Mouse (Mus musculus) intestine, embryonic 16.5 days (tissue): ENCODE results near the gene Rsad2. TPM values are rescaled to one million over a fixed set of nuclear protein-coding genes. Genes with fewer than 3 reads are reported as not detected.
A peak's percentile ranks its signal among the peaks of the same experiment; 100 is the strongest.

Experiments used
- ATAC-seq: fragments of 200-750 bp; cut with Nextera tagmentation; 2 replicates; pipeline ENCODE4 v1.8.0; 2017; ENCODE audit warnings: moderate TSS enrichment, moderate library complexity
- H3K27ac ChIP-seq: fragments of 300-500 bp; sonication (generic); 2 replicates; pipeline ENCODE4 v1.5.1; 2014; ENCODE audit warnings: mild to moderate bottlenecking, low read length
- H3K27me3 ChIP-seq: fragments of 300-500 bp; sonication (generic); replicated peaks from 2 replicates; pipeline ENCODE4 v1.6.1; 2014; ENCODE audit warnings: low read length, control low read depth, mixed read lengths; ENCODE audit not compliant: control insufficient read depth, insufficient read depth
- H3K36me3 ChIP-seq: fragments of 300-500 bp; sonication (generic); 2 replicates; pipeline ENCODE4 v1.6.1; 2014; ENCODE audit warnings: low read length, control low read depth; ENCODE audit not compliant: control insufficient read depth, insufficient read depth
- H3K4me1 ChIP-seq: fragments of 300-500 bp; sonication (generic); 2 replicates; pipeline ENCODE4 v1.6.1; 2014; ENCODE audit warnings: low read length, control low read depth, mixed read lengths; ENCODE audit not compliant: control insufficient read depth, insufficient read depth
- H3K4me2 ChIP-seq: fragments of 300-500 bp; sonication (generic); 2 replicates; pipeline ENCODE4 v1.6.1; 2014; ENCODE audit warnings: low read depth, low read length, control low read depth
- H3K4me3 ChIP-seq: fragments of 300-500 bp; sonication (generic); 2 replicates; pipeline ENCODE4 v1.5.1; 2014; ENCODE audit warnings: mild to moderate bottlenecking, low read length
- H3K9ac ChIP-seq: fragments of 300-500 bp; sonication (generic); 2 replicates; pipeline ENCODE4 v1.6.1; 2014; ENCODE audit warnings: low read depth, low read length
- H3K9me3 ChIP-seq: fragments of 300-500 bp; sonication (generic); 2 replicates; pipeline ENCODE4 v1.6.1; 2016; ENCODE audit warnings: low read length, control low read depth; ENCODE audit not compliant: control insufficient read depth
- WGBS: fragments of 180-500 bp; shearing (Covaris S2); extraction: QIAGEN DNeasy Blood & Tissue Kit; methylation state at CpG from one replicate; pipeline ENCODE4 v1.1.7; 2014; 5-methylcytosine and 5-hydroxymethylcytosine counted together
- polyA plus RNA-seq: library from polyadenylated mRNA; unstranded; fragments of >200 nt; fragmentation: Nextera tagmentation; extraction: Ambion mirVana; gene quantifications from 2 replicates; pipeline ENCODE4 v1.2.1, GENCODE M21; 2015

The Rsad2 gene
- polyA plus RNA-seq, 1 experiment from 2014 or later = 1.2 TPM

DNA sequence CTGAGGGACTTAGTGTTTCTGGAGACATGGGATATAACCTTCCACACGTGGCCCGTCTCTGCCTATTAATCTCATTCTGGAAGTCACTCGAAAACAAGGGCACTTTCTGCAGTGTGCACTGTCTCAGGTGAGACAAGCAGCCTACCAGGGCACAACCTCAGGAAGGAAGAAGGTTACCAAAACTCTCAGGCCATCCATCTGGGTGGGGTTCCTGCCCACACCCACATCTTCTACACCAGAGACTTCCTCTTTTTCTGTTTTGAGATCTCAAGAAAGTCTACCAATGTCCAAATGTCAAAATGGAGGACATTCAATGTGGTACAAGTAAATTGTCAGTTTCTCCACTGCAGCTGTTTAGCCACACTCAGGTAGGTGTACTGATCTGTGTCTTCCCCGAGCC lies 37.9 kb downstream of the Rsad2 start:
- no peaks in the 10 kb centered on the region for H3K36me3 ChIP-seq
- H3K27me3 ChIP-seq = no peaks in the 10 kb centered on the region
- no peak overlapping the region for H3K9ac ChIP-seq
- H3K4me2 ChIP-seq = no peak overlapping the region
- 85% methylated on average over 4 of the region's 4 CpGs for WGBS
- no peaks in the 10 kb centered on the region for H3K9me3 ChIP-seq
- peaks cover 2% of the 10 kb centered on the region; the same call in 1 of the 2 replicates for H3K4me1 ChIP-seq
- no peak for ATAC-seq
- H3K27ac ChIP-seq = no peak overlapping the region
- H3K4me3 ChIP-seq = no peak overlapping the region

DNA sequence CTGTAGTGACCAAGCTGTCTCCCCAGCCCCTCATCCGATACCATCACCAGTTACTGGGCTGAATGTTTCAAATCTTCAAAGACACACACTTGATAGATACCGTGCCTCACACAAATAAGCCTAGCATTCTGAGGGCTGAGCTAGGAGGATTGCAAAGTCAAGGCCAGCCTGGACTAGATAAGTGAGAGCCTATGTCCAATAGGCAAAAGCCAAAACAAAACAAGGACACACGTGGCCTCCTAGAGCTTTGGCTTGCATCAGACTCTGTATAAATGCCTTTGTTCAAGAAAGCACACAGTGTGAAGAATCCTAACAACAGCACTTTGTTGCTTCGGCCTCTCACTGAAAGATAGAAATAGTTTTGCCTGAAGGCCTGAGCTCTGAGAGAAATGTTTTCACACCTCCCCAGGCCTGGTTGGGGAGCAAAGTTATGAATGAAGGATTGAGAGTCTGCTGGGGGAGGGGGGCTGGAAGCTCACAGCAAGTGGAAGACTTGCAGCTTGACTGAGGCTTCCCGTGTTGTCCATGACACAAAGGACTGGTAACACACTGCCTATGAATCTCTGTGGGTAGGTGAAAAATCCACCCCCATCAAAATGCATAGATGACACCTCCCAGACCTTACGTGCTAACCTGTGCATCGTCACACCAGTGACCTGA lies 39.5 kb downstream of the Rsad2 start:
- 69% methylated on average over 7 of the region's 7 CpGs for WGBS
- H3K27me3 ChIP-seq = no peaks in the 10 kb centered on the region
- no peak overlapping the region for H3K9ac ChIP-seq
- H3K36me3 ChIP-seq = no peaks in the 10 kb centered on the region
- peaks cover 6% of the 10 kb centered on the region; the same call in 1 of the 2 replicates for H3K4me1 ChIP-seq
- no peak overlapping the region for H3K4me3 ChIP-seq
- no peaks in the 10 kb centered on the region for H3K9me3 ChIP-seq
- no peak overlapping the region for H3K27ac ChIP-seq
- ATAC-seq = no peak
- no peak overlapping the region for H3K4me2 ChIP-seq

DNA sequence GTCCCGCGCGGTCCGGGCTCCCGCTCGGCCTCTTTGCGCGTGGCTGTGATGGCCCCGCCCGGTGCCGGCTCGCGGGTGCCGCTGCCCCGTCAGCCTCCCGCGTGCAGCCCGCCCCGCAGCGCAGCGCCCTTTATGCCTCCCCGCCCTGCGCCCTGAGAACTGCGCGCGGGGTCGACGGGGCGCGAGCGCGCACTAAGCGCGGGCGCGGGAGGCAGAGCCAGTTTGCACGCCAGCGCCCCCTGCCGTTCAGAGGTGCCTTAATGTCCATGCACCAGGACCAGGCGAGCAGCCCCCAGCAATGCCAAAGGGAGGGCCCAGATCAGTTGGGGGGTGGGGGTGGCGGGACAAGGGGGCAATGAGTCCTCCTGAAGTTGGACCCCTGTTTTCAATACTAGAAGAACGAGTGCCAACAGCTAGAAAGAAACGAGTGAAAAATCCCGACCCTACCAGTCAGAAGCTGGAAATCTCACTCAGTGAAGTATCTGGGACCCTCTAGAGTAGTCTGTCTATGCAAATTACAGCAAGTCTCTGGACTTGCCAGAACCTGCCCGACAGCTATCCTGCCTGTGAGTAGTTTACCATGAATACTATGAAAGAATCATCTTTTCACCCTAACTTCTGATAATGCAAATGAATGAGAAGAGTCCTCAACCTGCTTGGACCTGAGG lies 41.0 kb downstream of the Rsad2 start, which contains the start of gene Rnf144a:
TSS of gene Rnf144a (minus strand) at position 151 of the 668 bp plus-strand sequence.
- H3K4me3 ChIP-seq = peak within 1 kb of the TSS; percentile 84
- 1% methylated on average over 45 of the region's 45 CpGs for WGBS
- ATAC-seq = peak; percentile 91
- H3K9me3 ChIP-seq = no peaks in the 10 kb centered on the region
- H3K4me2 ChIP-seq = peak within 1 kb of the TSS; percentile 91
- H3K27ac ChIP-seq = peak within 1 kb of the TSS; percentile 48; the same call in 1 of the 2 replicates
- peak within 1 kb of the TSS; percentile 91 for H3K9ac ChIP-seq
- H3K36me3 ChIP-seq = no peaks in the 10 kb centered on the region
- peaks cover 6% of the 10 kb centered on the region for H3K4me1 ChIP-seq
- H3K27me3 ChIP-seq = no peaks in the 10 kb centered on the region

DNA sequence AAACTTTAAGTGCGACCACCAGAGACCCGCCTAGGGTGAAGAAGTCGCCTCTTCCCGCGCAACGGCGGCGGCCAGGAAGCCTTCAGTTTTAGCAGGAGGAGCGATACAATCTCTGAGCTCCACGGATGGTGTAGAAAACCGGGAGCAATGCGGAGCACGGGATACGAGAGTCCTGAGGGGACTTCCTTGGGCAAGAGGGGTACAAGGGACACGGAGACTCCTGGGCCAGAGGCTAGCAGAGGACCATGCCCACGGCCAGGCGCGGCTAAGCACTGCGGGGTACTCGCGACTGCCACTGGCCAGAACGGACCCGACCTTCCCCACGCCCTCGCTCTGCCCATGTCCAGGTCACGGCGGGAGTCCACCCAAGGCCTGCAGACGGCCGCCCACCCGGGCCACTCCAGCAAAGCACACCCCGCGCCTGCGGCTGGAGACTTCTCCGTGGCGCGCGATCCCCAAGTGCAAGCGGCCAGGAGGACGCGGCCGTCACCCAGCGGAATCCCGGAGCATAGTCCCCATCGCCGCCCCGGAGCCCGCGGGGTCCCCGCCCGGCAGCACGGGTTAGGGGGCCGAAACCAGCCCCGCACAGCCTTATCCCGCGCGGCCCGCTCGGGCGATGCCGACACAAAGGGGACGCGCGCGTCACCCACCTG lies 41.7 kb downstream of the Rsad2 start:
- ATAC-seq = peak; percentile 75
- Histone ChIP-seq H3K27me3 (no peaks in the 10 kb centered on the region), H3K27ac (peak overlapping the region; percentile 48; the same call in 1 of the 2 replicates), H3K4me3 (peak overlapping the region; percentile 84), H3K9me3 (no peaks in the 10 kb centered on the region), H3K9ac (peak overlapping the region; percentile 91), H3K4me1 (peaks cover 6% of the 10 kb centered on the region), H3K36me3 (no peaks in the 10 kb centered on the region), H3K4me2 (peak overlapping the region; percentile 91)
- under 1% methylated on average over 64 of the region's 64 CpGs for WGBS

DNA sequence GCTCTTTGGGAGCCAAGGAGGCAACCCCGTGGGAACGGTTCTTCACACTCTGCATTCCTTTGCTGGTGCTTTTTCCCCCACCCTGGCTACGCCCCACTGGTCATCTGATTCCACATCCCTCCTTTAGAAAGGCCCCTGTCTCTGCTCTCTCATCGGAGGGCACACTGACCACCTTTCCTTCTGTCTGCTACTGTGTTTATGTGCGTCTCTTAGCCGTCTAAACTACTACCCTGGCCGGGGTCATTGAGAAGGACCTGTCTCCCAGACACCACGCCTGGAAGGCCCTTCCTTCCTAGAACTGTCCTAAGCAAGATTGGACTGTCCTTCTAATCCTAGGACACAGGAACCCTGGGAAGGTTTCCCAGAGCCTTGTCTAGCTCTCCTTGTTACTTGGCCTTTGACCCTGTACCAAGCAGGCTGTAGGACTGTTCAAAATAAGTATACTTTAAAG lies 42.3 kb downstream of the Rsad2 start:
- Histone ChIP-seq H3K9ac (peak overlapping the region; percentile 91), H3K4me1 (peaks cover 6% of the 10 kb centered on the region), H3K9me3 (no peaks in the 10 kb centered on the region), H3K4me3 (peak overlapping the region; percentile 84), H3K36me3 (no peaks in the 10 kb centered on the region), H3K4me2 (peak overlapping the region; percentile 91), H3K27me3 (no peaks in the 10 kb centered on the region), H3K27ac (no peak overlapping the region)
- WGBS = 15% methylated on average over 8 of the region's 8 CpGs
- ATAC-seq = peak; percentile 52

DNA sequence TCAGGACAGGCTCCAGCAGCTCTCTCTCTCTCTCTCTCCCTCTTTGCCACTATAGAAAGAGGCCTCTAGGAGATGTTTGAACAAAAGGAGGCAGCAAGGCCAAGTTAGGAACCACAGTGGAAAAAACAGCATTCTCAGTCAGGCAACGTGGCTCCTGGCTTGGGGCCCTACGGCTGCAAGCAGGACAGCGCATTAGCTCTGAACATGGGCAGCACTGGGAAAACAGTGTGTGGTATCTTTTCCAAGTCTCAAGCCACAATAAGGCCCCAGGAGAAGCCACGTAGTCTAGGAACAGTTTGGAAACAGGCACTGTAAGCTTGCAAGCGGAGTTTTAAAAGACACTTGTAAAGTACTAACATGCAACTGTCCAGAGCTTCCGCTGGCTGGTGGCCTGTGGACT lies 43.5 kb downstream of the Rsad2 start:
- peak overlapping the region; percentile 84 for H3K4me3 ChIP-seq
- peaks cover 6% of the 10 kb centered on the region for H3K4me1 ChIP-seq
- WGBS = 73% methylated on average over 6 of the region's 6 CpGs
- peak overlapping the region; percentile 24; the same call in 1 of the 2 replicates for H3K27ac ChIP-seq
- peak overlapping the region; percentile 35 for H3K4me2 ChIP-seq
- H3K9me3 ChIP-seq = no peaks in the 10 kb centered on the region
- ATAC-seq = no peak
- H3K36me3 ChIP-seq = no peaks in the 10 kb centered on the region
- H3K27me3 ChIP-seq = no peaks in the 10 kb centered on the region
- H3K9ac ChIP-seq = peak overlapping the region; percentile 24; the same call in 1 of the 2 replicates

DNA sequence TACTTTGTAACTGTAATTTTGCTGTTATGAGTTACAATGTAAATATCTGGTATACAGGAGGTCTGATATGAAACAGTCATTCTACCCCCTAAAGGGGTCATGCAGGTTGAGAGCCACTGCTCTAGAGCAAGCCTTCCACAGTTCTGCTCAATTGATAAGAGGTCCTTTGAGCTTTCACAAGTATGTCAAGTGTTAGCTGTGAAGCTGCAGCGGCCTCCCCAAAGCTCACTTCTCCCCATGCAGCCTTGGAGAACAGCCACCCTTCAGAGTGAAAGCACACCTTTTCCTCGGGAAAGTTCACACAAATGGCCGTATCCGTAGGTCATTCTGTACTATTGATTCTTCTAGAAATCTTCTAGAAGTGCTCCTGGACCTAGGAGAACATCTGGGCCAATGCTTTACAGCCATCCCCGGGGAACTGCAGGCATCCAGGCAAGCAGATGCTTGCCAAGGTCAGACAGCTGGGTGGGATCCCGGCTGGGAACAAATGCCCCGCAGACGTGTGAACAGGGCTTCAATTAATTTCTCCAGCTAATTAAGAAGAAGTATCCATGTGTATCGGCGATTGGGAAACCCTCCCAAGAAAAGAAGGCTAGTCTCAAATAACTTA lies 44.3 kb downstream of the Rsad2 start:
- Histone ChIP-seq H3K4me2 (no peak overlapping the region), H3K9me3 (no peaks in the 10 kb centered on the region), H3K27me3 (no peaks in the 10 kb centered on the region), H3K27ac (no peak overlapping the region), H3K4me1 (peaks cover 6% of the 10 kb centered on the region), H3K4me3 (no peak overlapping the region), H3K9ac (no peak overlapping the region), H3K36me3 (no peaks in the 10 kb centered on the region)
- WGBS = 66% methylated on average over 10 of the region's 10 CpGs
- ATAC-seq = no peak

DNA sequence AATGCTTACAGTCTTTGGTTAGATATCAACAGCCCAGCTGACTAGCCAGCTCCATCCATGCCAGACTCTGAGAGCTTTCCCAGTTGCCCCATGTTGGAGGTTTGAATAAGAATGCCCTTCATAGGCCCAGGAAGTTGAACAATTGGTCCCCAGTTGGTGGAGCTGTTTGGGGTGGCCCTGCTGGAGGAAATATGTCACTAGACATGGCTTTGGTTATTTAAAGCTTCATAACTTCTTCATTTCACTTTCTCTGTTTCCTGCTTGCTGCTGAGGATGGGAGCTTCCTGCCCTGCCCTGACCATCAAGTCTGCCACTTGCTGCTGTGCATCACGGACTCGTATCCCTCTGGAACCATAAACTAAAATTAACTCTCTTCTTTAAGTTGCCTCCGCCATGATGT lies 45.8 kb downstream of the Rsad2 start:
- H3K27me3 ChIP-seq = no peaks in the 10 kb centered on the region
- peaks cover 14% of the 10 kb centered on the region for H3K4me1 ChIP-seq
- 80% methylated on average over 3 of the region's 3 CpGs for WGBS
- no peak overlapping the region for H3K27ac ChIP-seq
- ATAC-seq = no peak
- H3K36me3 ChIP-seq = no peaks in the 10 kb centered on the region
- H3K4me3 ChIP-seq = no peak overlapping the region
- no peak overlapping the region for H3K9ac ChIP-seq
- H3K4me2 ChIP-seq = no peak overlapping the region
- H3K9me3 ChIP-seq = no peaks in the 10 kb centered on the region

DNA sequence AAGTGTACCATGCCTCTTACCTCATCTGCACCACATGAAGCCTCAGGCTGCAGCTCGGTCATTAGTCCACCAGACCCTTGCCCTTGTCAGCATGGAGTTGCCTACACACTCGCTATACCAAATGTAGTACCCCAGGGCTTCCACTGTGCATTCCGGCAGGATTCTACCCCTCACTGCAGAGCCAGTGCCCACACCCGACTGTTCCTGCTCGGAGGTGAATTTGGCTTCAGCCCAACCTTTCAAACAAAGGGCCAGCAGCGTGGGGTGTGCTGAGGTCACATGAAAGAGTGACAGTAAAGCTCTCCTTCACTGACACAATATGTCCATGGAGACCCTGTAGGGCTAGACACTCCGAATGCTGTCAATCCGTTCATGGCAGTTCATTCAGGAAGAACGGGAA lies 47.5 kb downstream of the Rsad2 start:
- no peaks in the 10 kb centered on the region for H3K9me3 ChIP-seq
- H3K36me3 ChIP-seq = no peaks in the 10 kb centered on the region
- no peak overlapping the region for H3K4me2 ChIP-seq
- WGBS = 75% methylated on average over 9 of the region's 9 CpGs
- ATAC-seq = no peak
- no peak overlapping the region for H3K27ac ChIP-seq
- no peaks in the 10 kb centered on the region for H3K27me3 ChIP-seq
- H3K4me1 ChIP-seq = peaks cover 16% of the 10 kb centered on the region
- no peak overlapping the region for H3K9ac ChIP-seq
- H3K4me3 ChIP-seq = no peak overlapping the region
